Mouse (Mus musculus) spleen, embryonic (tissue): Measurements from ENCODE around the gene Epo.

ENCODE experiments used
- CTCF ChIA-PET: fragments of 350-600 bp; sonication (Branson Sonifier 250); formaldehyde crosslinking; loops from one replicate; lab custom pipeline; 2022; lab: Charles Lee

Epo gene

GRCm38 (mm10) chr5:137521861-137522260, 11.2 kb downstream of the Epo start:
- CTCF ChIA-PET: no interaction called here

- CTCF ChIA-PET: interaction anchor here (0.7 kb wide), 1 partner anchor 64 kb away, joined by 3 read pairs; no protein-coding TSS in a partner anchor
Observed at GRCm38 (mm10) chr5:137519691-137520550, 13.1 kb downstream of the Epo start.

GRCm38 (mm10) chr5:137518436-137518835, 14.6 kb downstream of the Epo start, which contains the start of gene Gigyf1:
Gene Gigyf1, plus strand, starts transcription at chr5:137518548.
- CTCF ChIA-PET: no interaction called here

DNA sequence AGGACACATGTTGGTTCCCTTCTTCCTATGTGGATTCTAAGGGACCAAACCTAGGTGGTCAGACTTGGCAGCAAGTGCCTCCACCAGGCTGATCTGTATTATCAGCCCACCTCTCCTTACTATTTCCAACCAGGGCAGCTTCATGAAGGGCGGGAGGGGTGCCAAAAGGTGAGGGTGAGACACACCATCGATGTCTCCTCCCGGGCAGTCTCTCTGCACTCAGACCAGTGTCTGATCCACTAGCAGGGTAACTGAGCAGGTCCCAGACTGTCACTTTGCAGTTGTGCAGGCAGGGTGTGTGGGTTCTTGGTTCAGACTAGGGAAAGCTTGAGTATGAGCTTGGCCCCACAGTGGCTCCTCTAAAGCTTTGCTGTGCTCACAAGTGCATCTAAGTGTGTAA, 18.2 kb downstream of the Epo start:
- CTCF ChIA-PET: no interaction called here

DNA sequence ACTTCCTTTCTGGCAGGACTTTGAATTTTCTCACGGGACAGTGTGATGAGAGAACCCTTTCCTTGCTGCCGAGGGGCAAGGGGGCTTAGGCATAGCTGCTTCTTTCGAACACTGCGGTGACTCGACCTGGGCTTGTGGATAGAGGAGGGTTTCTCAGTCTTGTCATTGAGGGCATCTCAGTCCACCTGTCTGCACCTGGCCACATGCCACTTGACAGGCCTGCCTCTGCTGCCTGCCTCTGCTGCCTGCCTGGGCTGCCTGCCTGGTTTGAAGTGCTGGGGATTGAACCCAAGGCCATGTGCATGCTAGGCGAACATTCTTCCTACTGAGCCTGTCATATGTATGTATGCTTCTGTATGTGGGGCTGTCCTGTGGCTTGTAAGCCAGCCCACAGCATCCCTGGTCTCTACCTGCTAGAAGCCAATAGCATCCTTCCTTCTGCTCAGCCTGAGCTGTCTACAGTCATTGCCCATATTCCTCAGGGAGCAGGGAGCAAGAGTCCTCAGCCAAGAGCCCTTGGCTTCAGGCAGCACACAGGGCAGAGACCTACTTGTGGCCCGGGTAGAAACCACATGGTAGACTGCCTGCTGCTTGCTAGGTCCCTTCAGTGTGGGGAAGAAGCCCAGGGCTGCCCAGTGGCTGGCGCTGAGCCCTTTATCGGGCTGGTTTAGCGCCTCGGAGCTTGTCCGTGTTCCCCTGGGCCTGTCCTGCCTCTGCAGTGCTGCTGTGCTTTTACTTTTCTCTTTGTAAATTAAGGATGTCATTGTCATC, 18.9 kb downstream of the Epo start:
- CTCF ChIA-PET: no interaction called here

DNA sequence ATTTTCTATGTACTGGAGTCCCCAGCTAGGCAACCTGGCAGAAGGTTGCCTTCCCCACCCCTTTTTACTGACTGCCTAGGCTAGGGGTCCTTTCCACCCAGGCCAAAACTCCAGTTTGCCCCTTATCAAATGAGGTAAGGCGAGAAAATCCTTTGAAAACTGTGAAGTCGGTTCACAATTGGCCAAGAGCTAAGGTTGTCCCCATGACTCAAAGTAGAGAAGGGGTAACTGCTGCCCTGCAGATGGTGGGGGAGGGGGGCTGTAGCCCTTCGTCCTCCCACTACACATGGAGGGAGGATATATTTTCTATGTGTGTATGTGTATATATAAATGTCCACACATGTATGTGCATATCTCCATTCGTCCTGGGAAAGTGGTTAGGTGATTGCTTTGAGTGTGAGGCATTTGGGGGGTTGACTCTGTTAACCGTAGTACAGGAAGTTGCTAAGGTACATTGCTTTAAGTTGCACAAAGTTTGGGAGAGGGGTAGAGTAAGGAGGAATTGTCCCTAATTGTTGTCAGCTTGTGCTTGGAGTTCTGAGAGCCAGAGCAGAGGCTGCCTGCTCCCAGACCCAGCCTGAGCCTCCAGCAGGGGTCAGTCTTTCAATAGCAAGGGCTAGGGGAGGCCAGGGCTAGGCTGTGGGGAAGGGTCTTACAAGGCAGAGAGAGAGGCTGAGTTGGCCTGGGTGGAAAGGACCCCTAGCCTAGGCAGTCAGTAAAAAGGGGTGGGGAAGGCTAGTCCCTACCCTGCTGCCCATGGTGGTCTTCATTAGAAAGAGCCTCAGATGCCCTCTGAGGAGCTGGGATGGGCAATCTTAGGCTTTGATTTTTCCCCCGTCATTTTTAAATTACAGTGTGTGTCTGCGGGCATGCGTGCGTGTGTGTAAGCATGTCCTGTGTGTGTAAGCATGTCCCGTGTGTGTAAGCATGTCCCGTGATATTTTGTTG, 19.9 kb downstream of the Epo start:
- CTCF ChIA-PET: interaction anchor here (0.6 kb wide), 2 partner anchors 206 to 223 kb away, joined by 4 to 5 read pairs; partner anchors contain the start of gene Srrt

GRCm38 (mm10) chr5:137511706-137512105, 21.3 kb downstream of the Epo start:
- CTCF ChIA-PET: interaction anchor here (1.8 kb wide), 1 partner anchor 9 kb away, joined by 5 read pairs; the partner anchor contains the start of gene Pop7

- CTCF ChIA-PET: interaction anchor here (1.8 kb wide), 1 partner anchor 8 kb away, joined by 5 read pairs; the partner anchor contains the start of gene Pop7
Observed at GRCm38 (mm10) chr5:137510573-137511390, 22.3 kb downstream of the Epo start.

DNA sequence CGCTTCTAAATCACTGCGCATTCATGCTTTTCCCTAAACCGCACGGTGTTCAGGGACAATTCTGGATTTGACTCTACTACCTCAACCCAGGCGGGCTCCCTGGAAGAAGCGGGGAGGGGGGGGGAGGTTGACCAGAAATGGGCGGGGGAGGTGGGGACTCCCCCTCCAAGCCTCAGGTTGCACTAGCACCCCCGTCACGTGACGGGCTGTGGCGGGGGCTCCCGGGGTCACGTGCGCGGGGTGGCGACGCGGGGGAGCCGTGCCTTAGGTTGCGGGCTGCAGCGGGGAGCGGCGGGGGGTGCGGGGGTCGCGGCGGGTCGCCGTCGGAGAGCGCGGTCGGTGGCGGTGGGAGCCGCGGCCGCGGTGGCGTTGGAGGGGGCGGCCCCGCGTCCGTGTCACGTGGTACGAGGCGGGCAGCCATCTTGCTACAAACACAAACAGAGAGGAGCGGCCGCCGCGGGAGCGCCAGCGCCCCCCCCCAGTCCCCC, 23.0 kb downstream of the Epo start:
- CTCF ChIA-PET: interaction anchor here (0.6 to 0.8 kb wide), 2 partner anchors 21 to 139 kb away, joined by 3 to 7 read pairs; no protein-coding TSS in a partner anchor

DNA sequence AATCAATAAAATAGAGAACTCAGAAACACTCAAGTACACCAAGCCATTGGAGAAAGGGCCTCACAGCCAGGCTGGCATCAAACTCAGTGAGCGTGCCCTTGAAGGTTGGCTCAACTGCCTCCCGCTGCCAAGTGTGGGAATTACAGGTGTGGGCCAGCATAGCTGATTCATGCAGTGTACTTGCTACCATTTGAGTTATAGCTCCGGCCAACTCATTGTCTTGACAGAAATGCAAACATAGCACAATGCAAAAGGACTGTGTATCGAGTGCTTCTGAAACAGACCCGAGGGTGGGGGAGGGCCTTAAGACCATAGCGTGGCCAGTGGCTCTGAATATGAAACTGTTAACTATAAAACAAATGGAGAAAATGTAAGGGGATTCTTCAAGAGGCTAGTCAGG, 29.0 kb downstream of the Epo start:
- CTCF ChIA-PET: interaction anchor here (0.6 kb wide), 1 partner anchor 62 kb away, joined by 3 read pairs; no protein-coding TSS in a partner anchor

- CTCF ChIA-PET: interaction anchor here (1.1 to 1.6 kb wide), 2 partner anchors 9 to 27 kb away, joined by 3 to 5 read pairs; no protein-coding TSS in a partner anchor
Observed at GRCm38 (mm10) chr5:137502667-137503110, 30.4 kb downstream of the Epo start.

- CTCF ChIA-PET: interaction anchor here (0.5 to 1.6 kb wide), 3 partner anchors 9 to 29 kb away, joined by 3 to 5 read pairs (median 3); no protein-coding TSS in a partner anchor
Observed at GRCm38 (mm10) chr5:137501709-137502666, 31.1 kb downstream of the Epo start, which contains the start of gene Pop7. Gene Pop7, minus strand, starts transcription at chr5:137502518.

DNA sequence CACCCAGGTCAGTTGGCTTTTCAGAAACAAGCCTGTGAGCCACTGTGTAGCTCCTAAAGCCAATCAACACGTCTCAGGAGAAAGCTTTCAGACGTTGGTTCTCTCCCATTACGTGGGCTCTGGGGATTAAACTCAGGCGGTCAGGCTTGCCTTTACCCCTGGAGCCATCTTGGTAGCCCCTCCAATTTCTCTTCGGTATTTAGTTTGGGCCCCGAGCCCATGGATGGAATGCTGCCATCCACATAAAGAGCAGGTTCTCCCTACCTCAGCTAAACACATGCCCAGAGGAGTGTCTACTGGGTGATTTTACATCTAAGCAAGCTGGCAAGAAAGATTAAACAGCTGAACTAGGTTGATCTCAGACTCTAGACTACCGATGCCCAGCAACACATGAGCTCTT, 32.9 kb downstream of the Epo start:
- CTCF ChIA-PET: no interaction called here

DNA sequence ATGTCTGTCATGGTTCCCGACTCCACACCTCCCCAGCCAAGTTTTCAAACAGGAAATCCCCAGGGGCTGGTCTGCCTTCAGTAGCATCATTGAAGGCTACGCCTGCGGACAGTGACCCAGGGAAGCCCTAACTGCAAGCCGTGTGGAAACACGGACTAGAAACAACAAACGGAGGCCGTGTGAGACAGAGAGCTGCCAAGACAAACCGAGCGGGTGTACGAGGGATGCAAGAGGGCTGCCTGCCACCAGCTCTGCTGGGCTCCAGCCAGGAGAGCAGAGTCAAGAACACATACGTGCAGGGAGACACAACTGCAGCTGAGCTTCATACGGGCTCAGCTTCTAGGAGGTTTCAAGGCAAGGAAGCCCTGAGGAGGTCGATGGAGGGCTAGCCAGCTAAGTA, 39.2 kb downstream of the Epo start:
- CTCF ChIA-PET: no interaction called here

DNA sequence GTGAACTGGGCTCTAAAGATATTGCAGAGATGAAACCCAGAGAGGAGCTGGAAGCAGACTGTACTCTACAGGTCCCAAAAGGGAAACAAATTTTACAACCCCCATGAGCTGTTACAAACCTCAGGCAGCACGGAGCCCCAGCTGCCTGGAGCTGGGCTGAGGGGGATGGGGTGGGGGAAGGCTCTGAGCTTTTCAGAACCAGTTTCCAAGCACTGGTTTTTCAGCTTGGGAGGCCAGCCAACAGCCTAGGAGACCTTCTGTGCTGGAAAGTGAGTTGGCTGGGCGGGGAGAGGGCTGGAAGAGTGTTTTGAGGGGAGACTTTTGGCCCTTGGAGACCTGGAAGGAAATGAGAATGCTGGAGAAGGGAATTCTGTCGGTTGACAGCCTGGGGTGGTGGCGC, 41.5 kb downstream of the Epo start:
- CTCF ChIA-PET: no interaction called here

DNA sequence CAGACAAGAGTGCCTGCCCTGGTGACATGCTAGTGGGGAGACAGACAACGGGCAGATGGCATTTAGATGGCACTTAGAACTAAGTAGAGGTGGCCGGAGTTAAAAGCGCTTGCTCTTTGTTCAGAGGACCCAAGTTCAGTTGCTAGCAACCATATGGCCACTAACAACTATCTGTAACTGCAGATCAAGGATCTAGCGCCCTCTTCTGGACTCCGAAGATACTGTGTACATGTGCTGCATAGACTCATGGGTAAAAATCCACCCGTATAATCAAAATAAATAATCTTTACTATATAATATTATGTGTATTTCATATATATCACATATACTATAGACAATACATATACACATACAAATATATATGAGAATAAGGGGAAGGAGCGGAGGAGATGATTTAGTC, 45.4 kb downstream of the Epo start:
- CTCF ChIA-PET: no interaction called here

DNA sequence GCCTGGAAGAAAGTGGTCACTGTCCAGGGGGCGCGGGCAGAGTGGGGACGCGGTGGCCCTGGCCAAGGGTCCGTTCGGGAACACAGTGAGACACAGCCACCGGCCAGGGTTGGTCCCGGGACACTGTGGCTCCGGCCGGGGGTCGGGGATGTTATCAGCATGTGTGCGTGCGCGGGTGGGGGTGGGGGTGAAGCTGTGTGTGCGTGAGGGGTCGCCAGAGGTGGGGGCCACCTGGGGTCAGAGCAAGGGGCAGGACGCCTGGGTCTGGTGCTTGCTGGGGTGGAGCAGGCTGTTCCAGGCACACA, 47.2 kb downstream of the Epo start:
- CTCF ChIA-PET: interaction anchor here (0.6 kb wide), 2 partner anchors 33 to 1411 kb away, joined by 3 to 6 read pairs; no protein-coding TSS in a partner anchor
